Mouse (Mus musculus) T-cell, adult 2 months (primary cell): ENCODE measurements around the gene Lyg2.

Experiments
- DNase-seq: peaks from one replicate; pipeline ENCODE4 v3.0.0; 2022; ENCODE audit warnings: low spot score

Lyg2 gene

GRCm38 (mm10) chr1:37877736-37878460 lies 38.4 kb downstream of the Lyg2 start:
- DNase-seq = no peak

- no peak for DNase-seq
Observed at GRCm38 (mm10) chr1:37873157-37873556, 43.1 kb downstream of the Lyg2 start.

- peak; percentile 84 for DNase-seq
Observed at GRCm38 (mm10) chr1:37872131-37873067, 43.9 kb downstream of the Lyg2 start.

GRCm38 (mm10) chr1:37871704-37872103 lies 44.6 kb downstream of the Lyg2 start, which contains the start of gene Lipt1:
Gene Lipt1, plus strand, starts transcription at chr1:37871738.
- DNase-seq = no peak

GRCm38 (mm10) chr1:37869362-37869761 lies 46.9 kb downstream of the Lyg2 start:
- DNase-seq = no peak

GRCm38 (mm10) chr1:37868640-37869039 lies 47.7 kb downstream of the Lyg2 start:
- DNase-seq = no peak

- no peak for DNase-seq
Observed at GRCm38 (mm10) chr1:37867684-37868322, 48.5 kb downstream of the Lyg2 start.

- peak; percentile 51 for DNase-seq
Observed at GRCm38 (mm10) chr1:37867056-37867455, 49.2 kb downstream of the Lyg2 start.

GRCm38 (mm10) chr1:37866286-37866685 lies 50.0 kb downstream of the Lyg2 start, which contains the start of gene Tsga10:
Gene Tsga10, minus strand, starts transcription at chr1:37866429.
- DNase-seq = no peak

- no peak for DNase-seq
Observed at GRCm38 (mm10) chr1:37865401-37866215, 50.7 kb downstream of the Lyg2 start.

GRCm38 (mm10) chr1:37864511-37865400 lies 51.5 kb downstream of the Lyg2 start:
- DNase-seq = peak; percentile 100
